Mouse (Mus musculus) forebrain, embryonic 11.5 days (tissue): ENCODE results near the gene Kat6b. TPM values are rescaled to one million over a fixed set of nuclear protein-coding genes. Genes with fewer than 3 reads are reported as not detected.

ENCODE experiments used
- ATAC-seq: fragments of 200-750 bp; cut with Nextera tagmentation; replicated peaks from 2 replicates; pipeline ENCODE4 v1.8.0; 2017; ENCODE audit warnings: moderate TSS enrichment; ENCODE audit not compliant: low FRiP score
- DNase-seq: peaks from one replicate; pipeline ENCODE4 v3.0.0-alpha.2; 2017; ENCODE audit warnings: low spot score
- H3K27ac ChIP-seq: fragments of 300-500 bp; sonication (generic); 2 replicates; pipeline ENCODE4 v1.5.1; 2014; ENCODE audit warnings: low read depth, low read length
- H3K27me3 ChIP-seq: fragments of 300-500 bp; sonication (generic); 2 replicates; pipeline ENCODE4 v1.6.1; 2014; ENCODE audit warnings: mild to moderate bottlenecking, low read length, mixed read lengths; ENCODE audit not compliant: control insufficient read depth, insufficient read depth
- H3K36me3 ChIP-seq: fragments of 300-500 bp; sonication (generic); 2 replicates; pipeline ENCODE4 v1.6.1; 2014; ENCODE audit warnings: mild to moderate bottlenecking, low read length, moderate library complexity, mixed read lengths; ENCODE audit not compliant: control insufficient read depth, insufficient read depth
- H3K4me1 ChIP-seq: fragments of 300-500 bp; sonication (generic); replicated peaks from 2 replicates; pipeline ENCODE4 v1.6.1; 2014; ENCODE audit warnings: low read length, mixed read lengths; ENCODE audit not compliant: control insufficient read depth, insufficient read depth
- H3K4me2 ChIP-seq: fragments of 300-500 bp; sonication (generic); 2 replicates; pipeline ENCODE4 v1.6.1; 2014; ENCODE audit warnings: low read depth, mild to moderate bottlenecking, low read length, moderate library complexity, mixed read lengths; ENCODE audit not compliant: severe bottlenecking
- H3K4me3 ChIP-seq: fragments of 300-500 bp; sonication (generic); 2 replicates; pipeline ENCODE4 v1.5.1; 2014; ENCODE audit warnings: low read depth, low read length
- H3K9ac ChIP-seq: fragments of 300-500 bp; sonication (generic); 2 replicates; pipeline ENCODE4 v1.6.1; 2014; ENCODE audit warnings: low read length
- H3K9me3 ChIP-seq: fragments of 300-500 bp; sonication (generic); 2 replicates; pipeline ENCODE4 v1.6.1; 2016; ENCODE audit warnings: low read length, mixed read lengths; ENCODE audit not compliant: control insufficient read depth
- WGBS: fragments of 180-500 bp; shearing (Covaris S2); extraction: QIAGEN DNeasy Blood & Tissue Kit; methylation state at CpG from one replicate; pipeline ENCODE4 v1.1.7; 2014; 5-methylcytosine and 5-hydroxymethylcytosine counted together
- polyA plus RNA-seq: library from polyadenylated mRNA; unstranded; fragments of >200 nt; fragmentation: Nextera tagmentation; extraction: Ambion mirVana; gene quantifications from 2 replicates; pipeline ENCODE4 v1.2.1, GENCODE M21; 2014

The Kat6b gene
- polyA plus RNA-seq, 1 experiment from 2014 or later, result 34.5 TPM

DNA sequence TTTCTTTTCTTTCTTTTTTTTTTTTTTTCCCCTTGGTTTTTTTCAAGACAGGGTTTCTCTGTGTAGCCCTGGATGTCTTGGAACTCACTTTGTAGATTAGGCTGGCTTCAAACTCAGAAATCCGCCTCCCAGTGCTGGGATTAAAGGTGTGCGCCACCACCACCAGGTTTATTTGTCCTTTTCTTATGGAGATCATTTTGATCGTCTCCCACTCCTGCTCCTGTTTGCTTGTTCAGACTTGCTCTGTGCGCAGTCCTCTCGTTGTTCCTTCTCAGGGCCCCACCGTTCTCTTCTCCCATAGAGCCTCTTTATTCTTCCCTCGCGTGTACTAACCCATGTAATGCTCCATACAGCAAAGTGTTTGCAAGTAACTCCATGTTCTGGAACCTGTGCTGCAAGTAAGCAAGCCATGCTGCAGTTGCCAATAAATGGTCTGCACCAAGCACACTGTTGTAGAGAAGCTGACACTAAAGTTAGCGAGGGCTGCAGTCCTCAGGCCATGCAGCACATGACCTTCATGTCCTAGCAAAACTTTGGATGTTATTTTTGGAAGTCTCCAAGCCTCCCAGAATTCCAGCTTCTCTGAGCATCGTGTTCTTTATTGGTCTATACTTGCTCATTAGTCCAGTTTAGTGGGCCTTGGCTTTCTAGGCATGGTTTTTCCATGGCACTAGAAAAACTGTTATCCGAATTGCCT, 55.4 kb downstream of the Kat6b start:
- no peak overlapping the region for H3K4me3 ChIP-seq
- no peaks in the 10 kb centered on the region for H3K36me3 ChIP-seq
- 0 out of 2 replicates have a peak, but pooled peaks cover 3% of the 10 kb centered on the region for H3K4me1 ChIP-seq
- no peaks in the 10 kb centered on the region; the same call in 1 of the 2 replicates for H3K9me3 ChIP-seq
- H3K4me2 ChIP-seq, result no peak overlapping the region
- ATAC-seq, result no peak
- H3K27me3 ChIP-seq, result no peaks in the 10 kb centered on the region
- no peak overlapping the region for H3K27ac ChIP-seq
- no peak overlapping the region for H3K9ac ChIP-seq
- DNase-seq, result no peak
- WGBS, result 85% methylated on average over 11 of the region's 11 CpGs

DNA sequence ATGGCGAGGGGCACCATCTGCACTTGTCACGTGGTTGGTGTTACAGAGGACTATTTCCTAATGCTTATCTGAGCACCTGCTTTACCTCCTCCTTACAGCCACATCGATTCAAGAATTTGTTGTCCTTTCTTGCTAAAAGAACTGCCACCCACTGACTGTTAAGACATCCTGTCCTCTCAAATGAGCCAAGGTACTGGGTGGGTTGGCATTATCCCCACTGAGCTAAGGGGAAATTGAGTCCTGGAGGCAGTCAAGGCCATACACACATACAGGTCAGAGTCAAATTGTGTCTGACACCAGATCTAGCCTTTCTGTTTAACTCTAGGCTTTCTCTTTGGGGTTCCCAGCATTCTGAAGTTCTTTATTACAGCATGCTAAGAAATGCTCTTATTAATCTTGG, 56.6 kb downstream of the Kat6b start:
- Histone ChIP-seq H3K36me3 (peaks cover 3% of the 10 kb centered on the region; the same call in 1 of the 2 replicates), H3K4me2 (no peak overlapping the region), H3K4me3 (no peak overlapping the region), H3K27ac (no peak overlapping the region), H3K9me3 (no peaks in the 10 kb centered on the region; the same call in 1 of the 2 replicates), H3K4me1 (0 out of 2 replicates have a peak, but pooled peaks cover 3% of the 10 kb centered on the region), H3K9ac (no peak overlapping the region), H3K27me3 (no peaks in the 10 kb centered on the region)
- WGBS, result 84% methylated on average over 3 of the region's 3 CpGs
- DNase-seq (no peak), ATAC-seq (no peak)

DNA sequence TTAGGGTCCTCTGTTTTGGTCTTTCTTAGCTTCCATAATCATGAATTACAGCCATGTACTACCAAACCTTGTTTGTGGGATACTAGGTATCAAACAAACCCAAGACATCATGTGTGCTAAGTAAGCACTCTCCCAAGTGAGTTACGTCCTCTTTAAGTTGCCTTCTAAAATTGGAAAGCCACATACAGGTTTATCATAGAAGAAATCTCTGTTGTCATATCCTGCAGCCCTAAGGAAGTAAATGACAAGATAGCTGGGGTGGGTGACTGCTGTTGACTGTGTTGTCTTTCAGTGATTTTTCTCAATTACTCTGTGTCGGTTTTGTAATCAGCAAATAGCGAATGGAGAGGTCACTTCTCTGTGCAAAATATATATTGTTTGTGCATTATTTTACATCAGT, 58.5 kb downstream of the Kat6b start:
- no peak for DNase-seq
- 96% methylated on average over 3 of the region's 3 CpGs for WGBS
- H3K9ac ChIP-seq, result no peak overlapping the region

DNA sequence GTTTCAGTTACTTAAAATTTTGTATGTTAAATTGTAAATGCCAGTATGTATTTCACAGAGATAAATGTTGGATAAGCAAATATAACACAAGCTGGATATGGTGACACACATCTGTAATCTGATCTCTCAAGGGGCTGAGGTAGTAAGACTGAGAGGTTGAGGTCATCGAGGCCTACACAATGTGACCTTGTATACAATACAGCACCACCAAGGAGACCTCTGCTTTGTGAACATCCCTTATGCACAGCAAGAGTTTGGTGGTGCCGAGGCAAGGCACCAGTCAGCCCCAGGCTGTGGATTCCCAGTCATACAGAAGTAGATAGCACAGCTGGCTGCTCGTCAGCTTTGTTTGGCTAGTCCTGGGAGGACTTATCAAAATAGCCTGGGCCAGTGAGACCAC, 59.1 kb downstream of the Kat6b start:
- H3K9ac ChIP-seq, result no peak overlapping the region
- WGBS, result 61% methylated on average over 3 of the region's 3 CpGs
- H3K4me1 ChIP-seq, result peaks cover 2% of the 10 kb centered on the region
- H3K4me2 ChIP-seq, result no peak overlapping the region
- no peak overlapping the region for H3K4me3 ChIP-seq
- no peaks in the 10 kb centered on the region; the same call in 1 of the 2 replicates for H3K9me3 ChIP-seq
- ATAC-seq (no peak), DNase-seq (no peak)
- no peak overlapping the region for H3K27ac ChIP-seq
- H3K36me3 ChIP-seq, result peaks cover 3% of the 10 kb centered on the region; the same call in 1 of the 2 replicates
- H3K27me3 ChIP-seq, result no peaks in the 10 kb centered on the region

More for the DNA sequence above, 58.5 kb downstream of the Kat6b start:
- Histone ChIP-seq H3K4me2 (no peak overlapping the region), H3K36me3 (peaks cover 3% of the 10 kb centered on the region; the same call in 1 of the 2 replicates), H3K4me1 (no peaks in the 10 kb centered on the region; the same call in 1 of the 2 replicates), H3K27me3 (no peaks in the 10 kb centered on the region), H3K4me3 (no peak overlapping the region), H3K9me3 (no peaks in the 10 kb centered on the region; the same call in 1 of the 2 replicates), H3K27ac (no peak overlapping the region)
- no peak for ATAC-seq

DNA sequence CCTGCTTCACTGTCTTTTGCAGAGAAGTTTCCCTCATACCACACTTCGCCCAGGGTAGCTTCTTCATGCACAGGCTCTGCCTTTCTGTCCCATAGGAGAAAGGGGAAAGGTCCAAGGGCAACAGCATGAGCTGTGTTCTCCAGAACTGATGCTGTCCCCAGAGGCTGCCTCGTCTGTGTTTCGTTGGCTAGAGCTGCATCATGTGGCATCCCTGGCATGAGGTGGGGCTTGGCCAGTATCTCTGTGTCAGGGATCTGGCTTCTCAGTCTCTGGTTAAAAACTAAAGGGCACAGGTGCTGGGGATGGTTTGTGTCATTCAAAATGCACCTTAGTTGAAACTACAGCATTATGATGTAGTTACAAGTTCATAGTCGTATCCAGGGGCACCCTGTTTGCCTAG, 64.3 kb downstream of the Kat6b start:
- Histone ChIP-seq H3K27me3 (no peaks in the 10 kb centered on the region), H3K4me2 (no peak overlapping the region), H3K9ac (no peak overlapping the region), H3K36me3 (peaks cover 3% of the 10 kb centered on the region; the same call in 1 of the 2 replicates), H3K27ac (peak overlapping the region; percentile 9; the same call in 1 of the 2 replicates), H3K4me3 (no peak overlapping the region), H3K9me3 (no peaks in the 10 kb centered on the region; the same call in 1 of the 2 replicates), H3K4me1 (peaks cover 17% of the 10 kb centered on the region)
- DNase-seq (no peak), ATAC-seq (no peak)
- 78% methylated on average over 4 of the region's 4 CpGs for WGBS

DNA sequence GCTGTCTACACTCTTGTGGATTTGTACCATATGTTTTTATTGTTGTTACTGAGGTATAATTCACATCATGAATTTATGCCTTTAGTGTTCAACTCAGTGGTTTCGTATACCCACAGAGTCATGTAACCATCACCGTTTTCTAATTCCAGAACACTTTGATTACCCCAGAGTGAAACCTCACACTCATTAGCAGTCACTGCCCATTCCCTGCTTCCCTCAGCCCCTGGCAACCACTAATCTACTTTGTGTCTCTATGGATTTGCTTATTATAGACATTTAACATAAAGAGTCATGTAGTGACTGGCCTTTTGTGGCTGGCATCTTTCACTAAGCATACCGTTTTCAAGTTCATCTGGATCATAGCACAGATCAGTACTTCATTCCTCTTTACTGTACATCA, 65.1 kb downstream of the Kat6b start:
- Histone ChIP-seq H3K4me3 (no peak overlapping the region), H3K36me3 (peaks cover 3% of the 10 kb centered on the region; the same call in 1 of the 2 replicates), H3K9me3 (no peaks in the 10 kb centered on the region; the same call in 1 of the 2 replicates), H3K9ac (0 out of 2 replicates have a peak overlapping the region, but pooled peaks have one; percentile 10), H3K4me2 (no peak overlapping the region), H3K4me1 (peaks cover 17% of the 10 kb centered on the region), H3K27ac (no peak overlapping the region), H3K27me3 (no peaks in the 10 kb centered on the region)
- 44% methylated on average over 3 of the region's 3 CpGs for WGBS
- DNase-seq (no peak), ATAC-seq (no peak)

DNA sequence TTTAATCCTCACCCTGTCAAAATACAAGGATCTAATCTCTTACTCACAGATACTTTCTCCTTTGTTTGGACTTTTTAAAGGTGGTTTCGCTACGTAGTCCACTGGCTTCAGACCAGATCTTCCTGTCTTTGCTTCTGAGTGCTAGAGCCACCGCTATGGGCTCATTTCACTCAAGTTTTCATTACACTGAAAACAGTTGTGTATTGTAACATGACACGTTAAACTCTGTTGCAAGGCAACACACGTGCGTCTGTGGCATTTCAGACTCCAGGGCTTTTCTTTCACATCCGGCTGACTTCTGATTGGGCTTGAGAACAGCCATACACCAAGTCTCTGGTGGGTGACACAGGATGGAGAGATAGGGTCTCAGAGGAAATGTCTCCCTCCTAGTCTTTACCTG, 66.1 kb downstream of the Kat6b start:
- no peak for DNase-seq
- 42% methylated on average over 7 of the region's 7 CpGs for WGBS

DNA sequence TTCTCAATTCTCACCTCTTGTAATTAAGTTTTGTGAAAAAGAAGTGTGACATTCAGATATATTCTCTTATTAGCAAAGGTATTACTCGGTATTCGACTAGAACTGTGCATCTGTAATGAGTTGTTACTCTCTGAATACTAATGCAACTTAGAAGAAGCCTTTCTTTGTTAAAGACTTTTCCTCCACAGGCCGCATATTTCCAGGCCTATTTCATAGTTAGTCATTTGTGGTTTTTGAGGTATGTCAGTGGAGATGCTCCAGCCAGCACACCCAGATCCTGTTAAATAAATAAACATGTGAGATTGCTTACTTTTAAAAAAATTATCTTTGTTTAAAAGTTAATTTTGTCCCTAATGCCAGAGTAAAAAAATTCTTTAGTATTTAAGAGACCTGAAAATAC, 66.7 kb downstream of the Kat6b start:
- 44% methylated on average over 3 of the region's 3 CpGs for WGBS
- H3K9ac ChIP-seq, result no peak overlapping the region
- DNase-seq (no peak), ATAC-seq (no peak)
- H3K27ac ChIP-seq, result no peak overlapping the region
- H3K27me3 ChIP-seq, result no peaks in the 10 kb centered on the region
- no peak overlapping the region for H3K4me3 ChIP-seq
- H3K36me3 ChIP-seq, result no peaks in the 10 kb centered on the region
- peaks cover 17% of the 10 kb centered on the region for H3K4me1 ChIP-seq
- no peak overlapping the region for H3K4me2 ChIP-seq
- H3K9me3 ChIP-seq, result no peaks in the 10 kb centered on the region

More for the DNA sequence above, 66.1 kb downstream of the Kat6b start:
- Histone ChIP-seq H3K4me2 (no peak overlapping the region), H3K9ac (0 out of 2 replicates have a peak overlapping the region, but pooled peaks have one; percentile 6), H3K4me1 (peaks cover 17% of the 10 kb centered on the region), H3K4me3 (no peak overlapping the region), H3K36me3 (peaks cover 1% of the 10 kb centered on the region; the same call in 1 of the 2 replicates), H3K27me3 (no peaks in the 10 kb centered on the region), H3K27ac (no peak overlapping the region), H3K9me3 (no peaks in the 10 kb centered on the region)
- ATAC-seq, result no peak
